Mouse (Mus musculus) 416B (cell line): ENCODE measurements around the gene Fam19a4.
A peak's percentile ranks its signal among the peaks of the same experiment; 100 is the strongest.
"Not testable (repeated sequence)": the region's sequence is repeated elsewhere in the genome, so short reads cannot be mapped to it uniquely, and the experiment has no call there.

Source experiments
- DNase-seq: peaks from one replicate; pipeline ENCODE4 v3.0.0; 2011; ENCODE audit warnings: low read depth

The Fam19a4 gene

GRCm38 (mm10) chr6:96944796-96945195 lies 115.4 kb downstream of the Fam19a4 start:
- peak; percentile 13 for DNase-seq

- no peak for DNase-seq
These were observed 124.4 kb downstream of the Fam19a4 start for GRCm38 (mm10) chr6:96935776-96936175.

DNA sequence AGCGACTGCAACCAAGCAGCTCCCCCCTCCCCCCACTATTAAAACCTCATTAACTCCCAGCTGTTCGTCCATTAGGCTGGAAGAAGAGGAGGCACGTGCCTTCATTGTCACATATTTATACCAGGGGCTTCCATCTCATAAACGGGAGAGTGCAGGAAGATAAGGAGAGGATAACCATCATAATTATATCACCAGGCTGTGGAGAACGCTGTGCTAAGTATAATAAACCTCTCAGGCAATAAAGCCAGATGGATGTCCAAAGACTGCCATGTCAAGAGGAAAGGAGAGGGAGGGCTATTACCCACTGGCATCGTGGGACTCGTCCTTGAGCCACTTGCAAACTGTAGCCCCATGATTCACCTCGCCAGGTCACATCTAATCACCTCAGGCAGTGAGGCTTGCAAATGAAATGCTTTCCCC lies 151.1 kb downstream of the Fam19a4 start:
- DNase-seq: no peak

GRCm38 (mm10) chr6:96877105-96877504 lies 183.1 kb downstream of the Fam19a4 start:
- not testable (repeated sequence) for DNase-seq

- not testable (repeated sequence) for DNase-seq
These were observed 183.6 kb downstream of the Fam19a4 start for GRCm38 (mm10) chr6:96876651-96877050.

- DNase-seq: no peak
These were observed 207.1 kb downstream of the Fam19a4 start for GRCm38 (mm10) chr6:96853065-96853464.

GRCm38 (mm10) chr6:96843944-96844343 lies 216.3 kb downstream of the Fam19a4 start:
- peak; percentile 26 for DNase-seq

DNA sequence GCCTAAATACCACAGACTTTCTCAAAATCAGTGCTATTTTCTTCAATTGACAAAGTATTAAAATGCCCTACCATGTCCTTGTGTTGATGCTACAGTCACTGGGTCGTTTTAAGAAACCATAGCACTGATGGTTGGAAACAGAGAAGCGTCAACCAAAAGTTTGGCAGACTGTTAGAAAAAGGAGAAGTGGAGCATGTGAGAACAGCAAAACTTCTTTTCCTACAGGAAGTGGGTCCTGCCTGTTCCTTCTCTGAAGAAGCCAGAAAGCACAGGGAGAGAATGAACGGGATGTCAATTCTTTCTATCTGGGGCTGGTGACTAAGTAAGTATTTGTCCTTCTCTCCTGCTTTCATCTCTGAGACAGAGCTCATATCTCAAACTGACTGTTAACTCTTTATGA lies 219.6 kb downstream of the Fam19a4 start:
- no peak for DNase-seq

DNA sequence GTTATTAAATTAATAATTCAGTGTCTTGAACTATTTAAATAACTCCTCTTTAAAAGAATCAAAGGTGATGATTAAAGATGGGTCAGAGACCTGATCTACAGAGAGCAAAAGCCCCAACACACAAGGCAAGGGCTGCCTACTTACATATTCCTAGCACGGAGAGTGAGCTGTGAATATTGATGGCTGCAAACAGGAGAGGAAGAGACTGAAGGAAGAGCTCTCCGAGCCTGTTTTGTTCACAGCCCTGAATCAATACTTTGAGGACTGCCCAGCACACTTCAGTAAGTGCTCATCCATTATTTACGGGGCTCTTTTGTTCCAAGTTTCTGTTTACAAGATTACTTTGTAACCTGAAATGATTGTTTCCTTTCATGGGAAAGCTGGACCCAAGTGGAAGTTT lies 233.6 kb downstream of the Fam19a4 start:
- no peak for DNase-seq

GRCm38 (mm10) chr6:96802981-96803380 lies 257.2 kb downstream of the Fam19a4 start:
- no peak for DNase-seq

GRCm38 (mm10) chr6:96798746-96799145 lies 261.5 kb downstream of the Fam19a4 start:
- DNase-seq: no peak

DNA sequence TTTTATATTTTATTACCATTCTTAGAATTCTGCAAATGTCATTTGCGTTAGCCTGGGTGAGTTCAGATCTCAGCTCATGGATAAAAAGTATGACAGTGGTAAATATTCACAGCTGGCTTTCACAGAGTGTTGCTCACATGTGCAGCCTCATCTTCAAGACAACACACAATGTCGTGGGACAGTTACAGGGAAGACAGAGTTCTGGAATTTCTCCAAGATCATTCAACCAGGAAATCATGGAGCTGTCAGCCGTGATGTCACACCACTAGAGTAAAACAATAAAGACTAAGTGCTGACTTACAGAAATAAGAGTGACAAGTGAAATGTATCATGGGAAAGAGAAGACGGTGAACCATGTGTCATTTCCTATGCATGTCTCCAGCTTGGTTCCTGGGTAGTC lies 262.8 kb downstream of the Fam19a4 start:
- DNase-seq: no peak
